Mouse (Mus musculus): Measurements from ENCODE around the gene Olfr1381.
"Not testable (repeated sequence)": the region's sequence is repeated elsewhere in the genome, so short reads cannot be mapped to it uniquely, and the experiment has no call there.

The Olfr1381 gene

DNA sequence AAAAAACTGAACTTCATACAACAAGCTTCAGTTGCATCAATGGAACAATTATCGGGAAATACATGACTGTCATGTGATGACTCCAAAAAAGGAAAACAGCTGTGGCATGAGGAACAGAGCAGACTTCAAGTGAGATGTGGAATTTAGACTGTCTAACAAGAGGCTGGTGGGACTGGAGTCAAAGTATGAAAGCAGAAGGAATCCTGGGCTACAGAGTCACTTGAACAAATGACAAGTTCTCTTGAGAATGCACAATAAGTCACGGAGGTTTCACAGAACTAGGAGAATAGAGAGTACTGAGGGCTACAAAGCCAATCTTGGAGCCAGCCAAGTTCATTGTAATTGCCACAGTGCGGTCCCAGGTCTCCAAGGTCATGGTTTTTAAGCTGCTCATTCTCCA, at the start of gene Olfr1381:
Gene Olfr1381 (plus strand): TSS at position 301 of the 400 bp plus-strand sequence.
- not testable (repeated sequence) for DNase-seq (ENCODE audit: low spot score)

DNA sequence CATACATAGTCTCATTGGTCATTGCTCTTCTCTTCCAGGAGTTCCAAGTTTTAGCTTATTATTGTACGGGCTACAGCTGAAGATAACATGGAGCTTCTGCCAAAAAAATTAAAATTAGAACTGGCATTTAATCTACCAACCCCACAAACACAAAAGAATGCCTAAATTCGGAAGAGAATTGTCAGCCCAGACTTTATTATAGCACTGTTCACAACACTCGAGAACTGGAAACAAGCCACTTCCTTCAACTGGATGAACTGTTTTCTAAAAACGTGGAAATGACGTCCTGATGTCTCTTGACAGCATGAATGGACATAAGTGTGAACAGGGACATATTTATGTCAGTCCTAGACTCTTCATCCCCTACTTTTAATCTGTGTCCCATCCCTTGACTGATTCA, 25.2 kb upstream of the Olfr1381 start:
- DNase-seq (ENCODE audit: low spot score): no peak

DNA sequence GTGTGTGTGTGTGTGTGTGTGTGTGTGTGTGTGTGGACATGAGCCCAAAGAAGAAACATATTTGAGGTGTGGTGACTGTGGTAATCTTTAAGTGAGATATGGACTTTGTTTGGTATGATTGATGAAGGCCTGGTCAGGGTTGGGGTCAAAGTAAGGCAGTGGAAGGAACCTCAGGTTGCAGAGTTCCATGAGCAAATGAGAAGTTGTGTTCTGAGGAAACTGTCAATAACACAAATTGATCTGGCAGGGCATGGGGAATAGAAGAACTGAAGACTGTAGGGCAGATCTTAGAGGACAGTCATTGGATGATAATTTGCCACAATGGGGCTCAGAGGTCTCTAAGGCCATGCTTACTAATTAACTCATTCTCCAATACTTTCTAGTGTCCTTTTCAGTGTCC, 23.9 kb upstream of the Olfr1381 start, which contains the start of gene Olfr1383:
Gene Olfr1383 (plus strand): TSS at position 301 of the 400 bp plus-strand sequence.
- DNase-seq (ENCODE audit: low spot score): no peak

DNA sequence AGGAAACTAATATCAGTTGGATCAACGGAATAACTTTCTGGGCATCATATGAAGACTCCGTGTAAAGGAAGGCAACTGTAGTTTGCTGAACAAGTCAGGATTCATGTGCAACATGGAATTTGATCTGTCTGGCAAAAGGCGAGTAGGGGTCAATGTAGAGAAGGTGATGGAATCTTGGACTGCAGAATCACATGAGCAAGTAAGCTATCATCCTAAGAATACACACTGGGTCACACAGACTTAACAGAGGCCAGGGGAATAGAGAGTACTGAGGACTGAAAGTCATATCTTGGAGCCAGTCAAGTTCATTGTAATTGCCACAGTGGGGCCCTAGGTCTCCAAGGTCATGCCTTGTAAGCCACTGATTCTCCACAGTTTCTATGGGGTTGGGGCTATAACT, 15.3 kb upstream of the Olfr1381 start, which contains the start of gene Olfr1382:
Gene Olfr1382 (plus strand): TSS at position 301 of the 400 bp plus-strand sequence.
- no peak for DNase-seq (ENCODE audit: low spot score)

DNA sequence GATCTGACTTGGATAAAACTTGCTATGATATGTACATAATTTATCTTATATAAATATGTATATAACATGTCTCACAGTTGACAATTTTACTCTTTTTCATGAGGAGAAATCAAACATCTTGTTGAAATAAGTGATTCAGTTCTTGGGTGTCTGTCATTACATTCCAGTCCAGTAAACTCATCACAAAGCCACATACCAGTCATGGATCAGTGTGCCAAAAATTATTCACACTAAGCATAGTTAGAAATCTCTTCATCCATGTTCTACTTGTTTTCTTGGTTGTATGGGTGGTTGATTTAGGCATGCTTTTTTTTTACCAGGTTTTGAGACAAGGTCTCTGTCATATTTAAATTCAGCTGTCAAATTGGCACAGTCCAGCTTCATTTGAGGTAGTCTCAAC, 10.5 kb upstream of the Olfr1381 start:
- no peak for DNase-seq (ENCODE audit: low spot score)

DNA sequence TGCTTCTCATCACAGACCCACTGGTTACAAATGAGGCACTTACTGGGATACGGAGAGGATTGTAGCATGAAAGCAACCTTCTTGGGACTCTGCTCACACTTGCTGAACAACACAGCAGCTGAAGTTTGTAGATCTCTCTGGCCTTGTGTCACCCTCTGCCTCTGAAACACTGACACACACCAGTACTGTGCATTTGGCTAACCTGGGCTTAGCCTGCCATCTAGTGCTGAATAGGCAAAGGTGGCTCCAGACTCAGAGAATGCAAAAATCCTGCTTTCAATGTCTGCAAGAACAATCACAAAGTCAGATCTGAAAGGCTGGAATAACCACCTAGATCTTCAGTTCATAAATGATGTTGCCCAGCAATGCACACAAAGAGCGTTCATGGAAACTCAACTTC, 6.6 kb upstream of the Olfr1381 start:
- DNase-seq (ENCODE audit: low spot score): not testable (repeated sequence)

DNA sequence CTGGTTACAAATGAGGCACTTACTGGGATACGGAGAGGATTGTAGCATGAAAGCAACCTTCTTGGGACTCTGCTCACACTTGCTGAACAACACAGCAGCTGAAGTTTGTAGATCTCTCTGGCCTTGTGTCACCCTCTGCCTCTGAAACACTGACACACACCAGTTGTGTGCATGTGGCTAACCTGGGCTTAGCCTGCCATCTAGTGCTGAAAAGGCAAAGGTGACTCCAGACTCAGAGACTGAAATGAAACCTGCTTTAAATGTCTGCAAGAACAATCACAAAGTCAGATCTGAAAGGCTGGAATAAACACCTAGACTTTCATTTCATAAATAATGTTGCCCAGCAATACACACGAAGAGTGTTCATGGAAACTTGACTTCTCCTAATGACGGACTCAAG, 10.8 kb downstream of the Olfr1381 start:
- not testable (repeated sequence) for DNase-seq (ENCODE audit: low spot score)

DNA sequence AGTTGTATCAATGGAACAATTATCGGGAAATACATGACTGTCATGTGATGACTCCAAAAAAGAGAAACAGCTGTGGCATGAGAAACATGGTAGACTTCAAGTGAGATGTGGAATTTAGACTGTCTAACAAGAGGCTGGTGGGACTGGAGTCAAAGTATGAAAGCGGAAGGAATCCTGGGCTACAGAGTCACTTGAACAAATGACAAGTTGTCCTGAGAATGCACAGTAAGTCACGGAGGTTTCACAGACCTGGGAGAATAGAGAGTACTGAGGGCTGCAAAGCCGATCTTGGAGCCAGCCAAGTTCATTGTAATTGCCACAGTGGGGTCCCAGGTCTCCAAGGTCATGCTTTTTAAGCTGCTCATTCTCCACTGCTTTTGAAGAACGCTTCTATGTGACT, 13.3 kb downstream of the Olfr1381 start, which contains the start of gene Olfr1380:
Gene Olfr1380 (plus strand): TSS at position 301 of the 400 bp plus-strand sequence.
- DNase-seq (ENCODE audit: low spot score): not testable (repeated sequence)

DNA sequence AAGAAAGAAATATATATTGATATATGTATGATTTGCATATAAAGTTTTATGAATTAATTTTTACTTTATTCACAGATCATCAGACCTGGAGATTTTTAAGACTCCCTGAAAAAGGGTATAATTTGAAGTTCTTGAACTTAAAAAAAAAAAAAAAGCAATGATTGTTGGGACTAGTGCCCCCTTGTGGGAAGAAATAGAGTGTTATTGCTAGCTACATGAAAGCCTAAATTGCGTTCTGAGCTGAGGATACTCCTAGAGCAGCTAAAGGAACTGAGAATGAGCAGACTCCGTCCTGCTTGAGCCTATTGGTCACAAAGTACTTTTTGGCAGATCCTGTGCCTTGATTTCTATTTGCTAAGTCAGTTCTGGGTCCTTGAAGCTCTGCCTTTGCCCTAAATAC, 31.8 kb downstream of the Olfr1381 start:
- not testable (repeated sequence) for DNase-seq (ENCODE audit: low spot score)

DNA sequence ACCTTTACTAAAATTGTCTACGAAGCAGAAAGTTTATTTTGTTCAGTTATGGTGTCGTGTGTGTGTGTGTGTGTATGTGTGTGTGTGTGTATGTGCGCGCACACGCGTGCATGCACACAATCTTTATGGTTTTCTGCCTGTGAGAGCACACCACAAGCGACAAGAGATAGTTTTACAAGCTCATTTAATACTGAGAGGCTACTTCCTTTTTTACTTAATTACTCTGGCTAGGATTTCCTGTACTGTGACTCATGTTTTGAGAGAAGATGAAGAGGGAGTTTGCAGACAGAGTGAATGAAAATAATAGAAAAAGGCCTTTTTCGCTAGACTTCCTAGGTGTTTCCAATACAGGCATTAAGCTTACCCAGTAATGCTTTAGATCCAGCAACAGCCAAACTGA, 37.2 kb downstream of the Olfr1381 start:
- not testable (repeated sequence) for DNase-seq (ENCODE audit: low spot score)

DNA sequence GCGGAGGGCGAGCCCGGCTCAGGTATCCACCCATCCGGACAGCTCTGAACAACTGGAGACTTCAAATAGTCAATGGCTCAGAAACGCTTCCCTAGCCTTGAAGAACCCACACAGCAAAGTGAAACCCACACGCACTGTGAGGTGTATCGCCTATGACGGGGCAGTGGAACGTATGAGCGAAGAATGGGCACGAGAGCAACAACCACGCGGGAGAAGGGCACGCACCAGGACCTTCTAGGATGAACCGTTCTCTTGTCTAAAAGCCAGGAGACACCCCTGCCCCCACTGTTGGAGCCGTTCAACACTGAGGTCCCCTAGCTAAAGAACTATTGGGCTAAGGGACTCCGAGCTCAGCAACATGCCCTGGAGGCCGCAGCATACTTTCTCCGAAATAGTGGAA, 47.0 kb downstream of the Olfr1381 start:
- DNase-seq (ENCODE audit: low spot score): no peak

DNA sequence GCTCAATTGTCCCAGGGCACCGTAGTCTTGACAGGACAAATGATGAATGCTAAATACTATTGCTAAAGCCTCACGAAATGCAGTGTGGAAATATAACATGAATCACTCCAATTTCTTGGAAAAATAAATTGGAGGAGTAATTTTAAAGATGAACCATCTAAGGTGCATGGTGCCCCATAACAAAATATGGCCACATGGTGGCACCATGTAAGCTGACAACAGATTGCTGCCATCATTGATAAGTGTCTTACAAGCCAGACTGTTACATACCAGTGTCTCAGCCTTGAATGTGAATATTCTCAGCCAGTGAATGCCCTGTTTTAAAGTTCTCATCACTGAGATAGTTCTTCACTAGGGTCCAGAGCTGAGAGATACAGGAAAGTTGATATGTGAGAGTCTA, 53.9 kb downstream of the Olfr1381 start:
- DNase-seq (ENCODE audit: low spot score): not testable (repeated sequence)

Measured in MN1 (cell line).